Mouse (Mus musculus): ENCODE data around the gene G6pc3. TPM values are rescaled to one million over a fixed set of nuclear protein-coding genes. Genes with fewer than 3 reads are reported as not detected.

Gene G6pc3
- total RNA-seq, 2 experiments from 2014 or later: 62.9 to 69.8 TPM

GRCm38 (mm10) chr11:102193657-102194440 lies 4.4 kb downstream of the G6pc3 start:
- Histone ChIP-seq H3K27ac (no peak overlapping the region), H3K4me3 (no peak overlapping the region)
- intact Hi-C loops (cut with DNase I): loop anchor here (10.0 kb wide), 1 partner anchor 241 kb away; the partner anchor contains the start of gene Grn
- TF ChIP-seq CTCF (IDR thresholded peaks at IDR 0.05): no peak
- DNase-seq (ENCODE audit: extremely low spot score in 1 of 2, low spot score in 2 of 2): no peak

- TF ChIP-seq CTCF (IDR thresholded peaks at IDR 0.05): no peak
- Histone ChIP-seq H3K27ac (peak overlapping the region; percentile 15; the same call in 1 of the 2 replicates), H3K4me3 (no peak overlapping the region)
- intact Hi-C loops (cut with DNase I): loop anchor here (10.0 kb wide), 1 partner anchor 239 kb away; the partner anchor contains the start of gene Grn
- DNase-seq (ENCODE audit: extremely low spot score in 1 of 2, low spot score in 2 of 2): no peak
These were observed 6.8 kb downstream of the G6pc3 start for GRCm38 (mm10) chr11:102196018-102196797.

DNA sequence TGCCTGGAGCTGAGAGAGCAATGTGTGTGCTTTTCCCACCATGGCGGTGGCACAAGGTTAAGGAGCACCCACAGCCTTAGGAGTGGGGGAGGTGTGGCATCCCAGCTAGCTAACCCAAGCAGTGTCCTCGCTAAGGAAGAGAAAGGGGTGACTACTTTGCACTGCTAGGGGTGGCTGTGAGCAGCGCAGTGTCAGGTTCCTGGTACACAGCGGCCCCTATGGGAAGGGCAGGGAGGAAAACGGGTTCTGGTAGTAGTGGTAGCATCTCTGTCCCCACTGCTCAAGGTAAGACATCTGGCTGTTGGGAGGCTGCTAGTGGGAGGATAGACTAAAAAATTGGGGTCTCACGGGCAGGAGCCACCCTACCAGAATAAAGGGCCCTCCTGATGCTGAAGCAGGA lies 8.8 kb downstream of the G6pc3 start:
- intact Hi-C loops (cut with DNase I): loop anchor here (10.0 kb wide), 1 partner anchor 237 kb away; the partner anchor contains the start of gene Grn

GRCm38 (mm10) chr11:102199856-102200255 lies 10.4 kb downstream of the G6pc3 start:
- DNase-seq (ENCODE audit: extremely low spot score in 1 of 2, low spot score in 2 of 2): no peak
- Histone ChIP-seq H3K4me3 (no peak overlapping the region), H3K27ac (no peak overlapping the region)
- no peak for TF ChIP-seq CTCF (IDR thresholded peaks at IDR 0.05)
- intact Hi-C loops (cut with DNase I): loop anchor here (10.0 kb wide), 1 partner anchor 235 kb away; the partner anchor contains the start of gene Grn

More for the DNA sequence above, 8.8 kb downstream of the G6pc3 start:
- H3K27ac ChIP-seq: no peak overlapping the region
- H3K4me3 ChIP-seq: no peak overlapping the region
- TF ChIP-seq CTCF (IDR thresholded peaks at IDR 0.05): no peak; the same call in 1 of the 2 replicates
- no peak for DNase-seq (ENCODE audit: extremely low spot score in 1 of 2, low spot score in 2 of 2)

DNA sequence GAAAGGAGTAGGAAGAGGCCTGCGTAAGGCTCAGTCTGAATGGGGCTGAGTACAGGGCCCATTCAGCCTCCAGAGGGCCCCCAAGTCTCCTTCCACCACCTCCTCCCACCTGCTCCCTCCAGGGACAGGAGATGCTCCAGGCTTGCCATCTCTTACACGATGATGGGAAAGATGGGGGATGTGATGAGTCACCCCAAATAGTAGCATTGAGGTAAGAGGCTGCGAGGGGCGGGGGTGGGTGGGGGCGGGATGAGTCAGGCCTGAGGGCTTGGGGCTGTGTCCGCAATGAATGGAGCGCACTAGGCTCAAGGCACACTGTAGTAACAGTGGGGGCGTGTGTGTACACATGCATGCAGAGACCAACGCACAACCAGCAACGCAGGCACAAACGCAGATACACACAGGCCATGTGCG lies 12.0 kb downstream of the G6pc3 start:
- intact Hi-C loops (cut with DNase I): loop anchor here (1.0 kb wide), 1 partner anchor 44 kb away; no protein-coding TSS in a partner anchor
- TF ChIP-seq CTCF (IDR thresholded peaks at IDR 0.05): peak; percentile 45
- H3K4me3 ChIP-seq: no peak overlapping the region
- H3K27ac ChIP-seq: no peak overlapping the region
- DNase-seq (ENCODE audit: extremely low spot score in 1 of 2, low spot score in 2 of 2): peak; percentile 55 to 62

GRCm38 (mm10) chr11:102206481-102206880 lies 17.1 kb downstream of the G6pc3 start:
- no peak for DNase-seq (ENCODE audit: extremely low spot score in 1 of 2, low spot score in 2 of 2)
- TF ChIP-seq CTCF (IDR thresholded peaks at IDR 0.05): no peak
- no peak overlapping the region for H3K27ac ChIP-seq
- H3K4me3 ChIP-seq: no peak overlapping the region
- intact Hi-C loops (cut with DNase I): no loop called here

DNA sequence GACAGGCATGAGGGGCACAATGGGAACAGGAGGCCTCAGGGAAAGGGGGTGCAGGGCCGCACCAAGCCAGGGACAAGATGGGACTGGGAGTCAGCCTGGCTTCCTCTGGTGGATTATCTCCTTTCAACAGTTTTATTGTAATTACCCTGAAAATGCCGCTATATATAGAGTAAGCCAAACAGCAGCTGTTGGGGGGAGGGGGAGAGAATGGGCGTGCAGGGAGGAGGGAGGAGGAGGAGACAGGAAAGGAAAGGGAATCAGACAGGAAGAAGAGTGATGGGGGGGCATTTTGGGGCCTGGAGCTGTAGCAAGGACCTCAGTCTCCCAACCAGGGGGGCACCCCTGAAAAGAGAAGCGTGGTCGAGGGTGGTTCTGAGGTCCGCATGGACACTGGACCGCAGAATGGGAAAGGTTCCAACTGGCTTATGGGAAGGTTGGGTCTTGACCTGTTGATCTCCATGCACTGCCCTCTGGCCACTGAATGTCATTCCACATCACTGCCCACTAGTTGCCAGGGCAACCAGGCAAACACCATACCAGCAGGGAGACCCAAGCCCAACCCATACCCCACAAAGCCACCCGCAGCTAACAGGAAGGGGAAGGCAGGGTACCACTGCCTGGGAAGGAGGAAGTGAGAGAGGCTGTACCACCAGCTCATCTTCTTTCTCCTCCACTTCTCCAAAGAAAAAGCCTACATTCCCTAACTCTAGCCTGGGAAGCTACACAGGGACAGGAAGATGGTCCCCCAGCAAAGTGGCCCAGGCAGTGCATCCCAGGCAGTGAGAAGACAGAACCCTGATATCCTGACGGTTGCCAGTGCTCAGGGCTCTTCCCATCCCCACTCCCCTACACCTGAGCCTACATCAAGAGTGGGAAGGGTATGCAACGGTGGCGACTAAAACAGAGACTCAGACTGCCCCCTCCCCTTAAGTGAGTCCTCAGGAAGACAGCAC lies 18.7 kb downstream of the G6pc3 start:
- no peak for DNase-seq (ENCODE audit: extremely low spot score in 1 of 2, low spot score in 2 of 2)
- intact Hi-C loops (cut with DNase I): no loop called here
- Histone ChIP-seq H3K27ac (0 out of 2 replicates have a peak overlapping the region, but pooled peaks have one; percentile 15), H3K4me3 (no peak overlapping the region)
- TF ChIP-seq CTCF (IDR thresholded peaks at IDR 0.05): no peak

- no peak for DNase-seq (ENCODE audit: extremely low spot score in 1 of 2, low spot score in 2 of 2)
- Histone ChIP-seq H3K27ac (no peak overlapping the region), H3K4me3 (no peak overlapping the region)
- TF ChIP-seq CTCF (IDR thresholded peaks at IDR 0.05): no peak
- intact Hi-C loops (cut with DNase I): no loop called here
These were observed 19.4 kb downstream of the G6pc3 start for GRCm38 (mm10) chr11:102208846-102209245.

DNA sequence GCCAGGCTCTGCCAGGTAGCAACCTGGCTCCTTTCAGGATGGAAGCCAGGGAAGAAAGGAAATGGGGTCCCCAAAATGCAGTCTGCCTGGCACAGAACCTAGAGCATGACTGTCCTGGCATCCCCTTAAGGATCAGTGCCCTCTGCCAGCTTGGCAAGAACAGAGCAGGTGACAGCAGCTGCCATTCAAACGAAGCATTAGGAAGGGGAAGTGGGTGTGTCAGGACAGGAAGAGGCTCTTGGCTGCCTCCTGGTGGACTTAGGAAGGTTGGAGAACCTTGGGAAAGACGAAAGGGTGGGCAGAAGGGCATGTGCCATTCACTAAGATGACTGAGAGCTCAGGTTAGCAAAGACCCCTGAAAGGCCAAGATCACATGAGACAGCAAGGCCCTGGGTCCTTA lies 20.3 kb downstream of the G6pc3 start:
- intact Hi-C loops (cut with DNase I): no loop called here
- H3K27ac ChIP-seq: no peak overlapping the region
- H3K4me3 ChIP-seq: no peak overlapping the region
- TF ChIP-seq CTCF (IDR thresholded peaks at IDR 0.05): peak; percentile 56
- no peak for DNase-seq (ENCODE audit: extremely low spot score in 1 of 2, low spot score in 2 of 2)

- no peak for DNase-seq (ENCODE audit: extremely low spot score in 1 of 2, low spot score in 2 of 2)
- TF ChIP-seq CTCF (IDR thresholded peaks at IDR 0.05): no peak
- Histone ChIP-seq H3K4me3 (no peak overlapping the region), H3K27ac (no peak overlapping the region)
- intact Hi-C loops (cut with DNase I): no loop called here
These were observed 20.8 kb downstream of the G6pc3 start for GRCm38 (mm10) chr11:102210185-102210584.

GRCm38 (mm10) chr11:102211011-102211410 lies 21.6 kb downstream of the G6pc3 start:
- Histone ChIP-seq H3K27ac (no peak overlapping the region), H3K4me3 (no peak overlapping the region)
- intact Hi-C loops (cut with DNase I): no loop called here
- DNase-seq (ENCODE audit: extremely low spot score in 1 of 2, low spot score in 2 of 2): no peak
- TF ChIP-seq CTCF (IDR thresholded peaks at IDR 0.05): no peak

Data from left cerebral cortex, adult 2 months (tissue).